Mouse (Mus musculus) heart, embryonic 12.5 days (tissue): ENCODE data around the gene Ush2a. TPM values are rescaled to one million over a fixed set of nuclear protein-coding genes. Genes with fewer than 3 reads are reported as not detected.

ENCODE experiments used
- ATAC-seq: fragments of 200-750 bp; cut with Nextera tagmentation; 2 replicates; pipeline ENCODE4 v1.8.0; 2017; ENCODE audit warnings: moderate TSS enrichment, moderate library complexity; ENCODE audit not compliant: insufficient number of reproducible peaks, low FRiP score
- H3K27ac ChIP-seq: fragments of 300-500 bp; sonication (generic); 2 replicates; pipeline ENCODE4 v1.5.1; 2016; ENCODE audit warnings: mild to moderate bottlenecking, moderate library complexity; ENCODE audit not compliant: poor library complexity, severe bottlenecking
- H3K27me3 ChIP-seq: fragments of 300-500 bp; sonication (generic); replicated peaks from 2 replicates; pipeline ENCODE4 v1.6.1; 2016; ENCODE audit warnings: mild to moderate bottlenecking, moderate library complexity
- H3K36me3 ChIP-seq: fragments of 300-500 bp; sonication (generic); 2 replicates; pipeline ENCODE4 v1.6.1; 2016; ENCODE audit warnings: mild to moderate bottlenecking, moderate library complexity
- H3K4me1 ChIP-seq: fragments of 300-500 bp; sonication (generic); replicated peaks from 2 replicates; pipeline ENCODE4 v1.6.1; 2016; ENCODE audit warnings: mild to moderate bottlenecking
- H3K4me2 ChIP-seq: fragments of 300-500 bp; sonication (generic); 2 replicates; pipeline ENCODE4 v1.6.1; 2016; ENCODE audit warnings: mild to moderate bottlenecking, moderate library complexity
- H3K4me3 ChIP-seq: fragments of 300-500 bp; sonication (generic); 2 replicates; pipeline ENCODE4 v1.5.1; 2016; ENCODE audit warnings: mild to moderate bottlenecking
- H3K9ac ChIP-seq: fragments of 300-500 bp; sonication (generic); 2 replicates; pipeline ENCODE4 v1.6.1; 2016; ENCODE audit warnings: mild to moderate bottlenecking, moderate library complexity
- H3K9me3 ChIP-seq: fragments of 300-500 bp; sonication (generic); replicated peaks from 2 replicates; pipeline ENCODE4 v1.6.1; 2016; ENCODE audit warnings: mild to moderate bottlenecking, moderate library complexity
- WGBS: fragments of 180-500 bp; shearing (Covaris S2); methylation state at CpG from one replicate; pipeline ENCODE4 v1.1.7; 2016; 5-methylcytosine and 5-hydroxymethylcytosine counted together
- polyA plus RNA-seq: library from polyadenylated mRNA; unstranded; fragments of >200 nt; fragmentation: Nextera tagmentation; extraction: Ambion mirVana; gene quantifications from 2 replicates; pipeline ENCODE4 v1.2.1, GENCODE M21; 2016

The Ush2a gene
- polyA plus RNA-seq, 1 experiment from 2014 or later, result 0.08 TPM

DNA sequence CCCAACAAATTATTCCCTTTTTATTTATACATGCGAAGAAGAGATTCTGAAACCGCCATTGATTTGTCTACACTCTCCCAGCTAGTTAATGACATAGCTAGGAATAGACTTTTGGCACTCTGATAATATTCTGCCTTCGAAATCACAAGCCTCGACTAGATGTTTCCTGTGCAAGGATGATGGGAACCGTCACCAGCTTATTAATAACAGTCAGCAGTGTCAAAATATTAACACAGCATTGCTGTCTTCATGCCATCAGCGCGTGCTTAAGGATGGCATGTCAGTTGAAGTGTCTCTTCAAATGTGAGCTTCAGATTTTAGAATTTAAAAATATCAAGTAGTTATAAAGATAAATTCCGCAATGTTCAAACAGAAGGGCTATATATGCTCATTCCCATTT lies 337.3 kb downstream of the Ush2a start:
- 72% methylated on average over 8 of the region's 8 CpGs for WGBS
- Histone ChIP-seq H3K4me3 (no peak overlapping the region), H3K27ac (no peak overlapping the region), H3K4me1 (no peaks in the 10 kb centered on the region), H3K27me3 (no peaks in the 10 kb centered on the region), H3K36me3 (no peaks in the 10 kb centered on the region), H3K9me3 (no peaks in the 10 kb centered on the region), H3K4me2 (no peak overlapping the region), H3K9ac (no peak overlapping the region)
- ATAC-seq, result no peak

- H3K27me3 ChIP-seq, result no peaks in the 10 kb centered on the region
- no peaks in the 10 kb centered on the region for H3K9me3 ChIP-seq
- ATAC-seq, result no peak
- H3K4me1 ChIP-seq, result no peaks in the 10 kb centered on the region
- H3K9ac ChIP-seq, result no peak overlapping the region
- no peaks in the 10 kb centered on the region for H3K36me3 ChIP-seq
- H3K4me3 ChIP-seq, result no peak overlapping the region
- H3K27ac ChIP-seq, result no peak overlapping the region
- H3K4me2 ChIP-seq, result no peak overlapping the region
These were observed 344.6 kb downstream of the Ush2a start for GRCm38 (mm10) chr1:188606450-188606849.

DNA sequence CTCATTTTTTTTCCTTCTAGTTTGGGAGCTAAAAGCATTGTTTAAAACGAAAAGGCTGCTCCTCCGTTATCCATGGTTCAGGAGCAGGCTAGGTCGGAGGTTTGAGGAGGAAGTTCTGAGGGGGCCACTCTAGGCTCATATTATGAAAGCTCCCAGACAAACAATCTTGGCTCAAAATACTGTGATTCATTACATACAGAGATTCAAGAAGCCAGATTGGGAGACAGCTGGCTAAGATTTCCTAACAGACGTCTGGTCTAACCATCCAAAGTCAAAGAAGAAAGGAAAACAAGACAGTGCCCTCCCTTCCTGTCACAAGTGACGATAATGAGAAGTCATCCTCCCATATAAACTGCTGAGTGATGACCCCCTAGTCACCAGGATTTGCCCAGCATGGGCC lies 354.7 kb downstream of the Ush2a start:
- no peaks in the 10 kb centered on the region for H3K9me3 ChIP-seq
- H3K36me3 ChIP-seq, result no peaks in the 10 kb centered on the region
- no peak overlapping the region for H3K4me2 ChIP-seq
- H3K4me1 ChIP-seq, result no peaks in the 10 kb centered on the region
- H3K27ac ChIP-seq, result no peak overlapping the region
- no peak overlapping the region for H3K4me3 ChIP-seq
- no peak overlapping the region for H3K9ac ChIP-seq
- no peaks in the 10 kb centered on the region for H3K27me3 ChIP-seq
- WGBS, result 69% methylated on average over 5 of the region's 5 CpGs
- no peak for ATAC-seq

GRCm38 (mm10) chr1:188633736-188634135 lies 371.9 kb downstream of the Ush2a start:
- no peaks in the 10 kb centered on the region for H3K4me1 ChIP-seq
- no peak overlapping the region for H3K27ac ChIP-seq
- WGBS, result 38% methylated on average over 4 of the region's 4 CpGs
- H3K9ac ChIP-seq, result no peak overlapping the region
- no peak overlapping the region for H3K4me3 ChIP-seq
- no peaks in the 10 kb centered on the region for H3K9me3 ChIP-seq
- no peaks in the 10 kb centered on the region for H3K27me3 ChIP-seq
- no peaks in the 10 kb centered on the region for H3K36me3 ChIP-seq
- H3K4me2 ChIP-seq, result no peak overlapping the region
- ATAC-seq, result no peak

DNA sequence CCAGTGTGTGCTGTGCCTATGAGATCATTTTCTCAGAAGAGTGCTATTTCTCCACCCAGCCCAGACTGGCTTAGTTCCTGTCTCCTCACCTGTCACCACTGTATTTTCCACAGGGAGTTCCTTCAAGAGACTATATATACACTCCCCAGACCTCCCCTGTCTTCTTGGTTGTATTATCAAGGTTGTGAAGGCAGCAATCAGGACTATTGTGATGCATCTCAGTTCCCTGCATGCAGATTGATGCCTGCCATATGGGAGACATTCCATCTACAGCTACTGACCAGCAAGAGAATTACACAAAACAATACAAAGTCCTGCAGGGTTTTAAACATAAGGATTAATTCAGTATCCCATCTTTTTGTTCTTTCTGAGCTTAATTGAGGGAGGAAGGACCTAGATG lies 377.8 kb downstream of the Ush2a start:
- Histone ChIP-seq H3K27ac (no peak overlapping the region), H3K36me3 (no peaks in the 10 kb centered on the region), H3K9ac (no peak overlapping the region), H3K4me1 (peaks cover 3% of the 10 kb centered on the region; the same call in 1 of the 2 replicates), H3K9me3 (no peaks in the 10 kb centered on the region), H3K4me3 (no peak overlapping the region), H3K4me2 (no peak overlapping the region), H3K27me3 (no peaks in the 10 kb centered on the region)
- ATAC-seq, result no peak

- H3K9me3 ChIP-seq, result no peaks in the 10 kb centered on the region
- ATAC-seq, result no peak
- 39% methylated on average over 3 of the region's 3 CpGs for WGBS
- no peak overlapping the region for H3K27ac ChIP-seq
- no peaks in the 10 kb centered on the region for H3K27me3 ChIP-seq
- no peak overlapping the region for H3K4me2 ChIP-seq
- no peak overlapping the region for H3K9ac ChIP-seq
- H3K36me3 ChIP-seq, result no peaks in the 10 kb centered on the region
- H3K4me3 ChIP-seq, result no peak overlapping the region
- H3K4me1 ChIP-seq, result peaks cover 3% of the 10 kb centered on the region; the same call in 1 of the 2 replicates
These were observed 381.3 kb downstream of the Ush2a start for GRCm38 (mm10) chr1:188643156-188643555.

GRCm38 (mm10) chr1:188653001-188653400 lies 391.2 kb downstream of the Ush2a start:
- Histone ChIP-seq H3K9me3 (no peaks in the 10 kb centered on the region), H3K27ac (no peak overlapping the region), H3K27me3 (no peaks in the 10 kb centered on the region), H3K9ac (no peak overlapping the region), H3K4me2 (no peak overlapping the region), H3K4me1 (no peaks in the 10 kb centered on the region), H3K36me3 (no peaks in the 10 kb centered on the region), H3K4me3 (no peak overlapping the region)
- no peak for ATAC-seq
- WGBS, result 70% methylated on average over 3 of the region's 3 CpGs

DNA sequence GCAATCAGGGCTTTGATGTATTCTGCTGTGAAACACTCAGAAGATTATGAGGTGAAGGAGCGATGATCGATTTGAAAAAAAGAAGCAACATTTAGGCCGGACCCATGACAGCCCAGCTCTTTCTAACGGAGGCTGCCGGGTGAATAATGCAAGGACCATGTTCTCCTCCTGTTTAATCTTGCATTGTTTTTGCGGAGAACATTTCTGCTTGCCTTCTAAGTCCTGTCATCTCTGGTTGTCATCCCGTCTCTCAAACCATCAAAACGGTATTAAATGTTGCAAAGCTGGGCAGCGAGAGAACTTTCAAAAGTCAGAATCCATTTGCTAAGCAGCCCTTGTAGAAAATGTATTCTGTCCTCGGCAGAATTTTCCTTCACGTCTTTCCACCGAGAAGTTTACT lies 394.3 kb downstream of the Ush2a start:
- no peak overlapping the region for H3K27ac ChIP-seq
- ATAC-seq, result no peak
- no peak overlapping the region for H3K4me3 ChIP-seq
- H3K9ac ChIP-seq, result no peak overlapping the region
- no peaks in the 10 kb centered on the region for H3K27me3 ChIP-seq
- H3K9me3 ChIP-seq, result no peaks in the 10 kb centered on the region
- no peaks in the 10 kb centered on the region for H3K36me3 ChIP-seq
- peaks cover 12% of the 10 kb centered on the region for H3K4me1 ChIP-seq
- no peak overlapping the region for H3K4me2 ChIP-seq
- 83% methylated on average over 12 of the region's 12 CpGs for WGBS

GRCm38 (mm10) chr1:188659159-188659558 lies 397.3 kb downstream of the Ush2a start:
- Histone ChIP-seq H3K4me1 (peaks cover 16% of the 10 kb centered on the region), H3K36me3 (no peaks in the 10 kb centered on the region), H3K4me2 (no peak overlapping the region), H3K4me3 (no peak overlapping the region), H3K27ac (no peak overlapping the region), H3K9me3 (no peaks in the 10 kb centered on the region), H3K9ac (no peak overlapping the region), H3K27me3 (no peaks in the 10 kb centered on the region)
- 38% methylated on average over 3 of the region's 3 CpGs for WGBS
- no peak; the same call in 1 of the 2 replicates for ATAC-seq

DNA sequence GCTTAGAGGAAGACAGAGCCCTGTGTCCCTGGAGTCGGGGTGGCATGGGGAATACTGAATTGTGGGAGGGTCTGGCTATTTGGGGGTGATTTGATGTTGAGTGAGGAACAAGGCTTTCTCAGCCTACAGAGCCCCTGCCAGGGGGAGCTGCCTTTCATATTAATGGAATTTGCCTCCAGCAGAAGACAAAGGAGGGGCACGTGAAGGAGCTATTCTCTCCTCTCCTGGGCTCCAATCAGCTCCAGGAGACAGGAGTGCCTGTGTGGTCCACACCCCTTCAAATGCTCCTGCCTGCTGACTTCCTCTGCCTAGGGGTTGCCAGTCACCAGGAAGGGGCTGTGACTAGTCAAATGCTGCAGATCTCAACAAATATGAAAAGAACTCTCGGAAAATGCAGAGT lies 398.5 kb downstream of the Ush2a start:
- ATAC-seq, result 0 out of 2 replicates have a peak, but pooled peaks have one; percentile 55
- 18% methylated on average over 3 of the region's 3 CpGs for WGBS
- peak overlapping the region; percentile 36; the same call in 1 of the 2 replicates for H3K9ac ChIP-seq
- H3K27ac ChIP-seq, result no peak overlapping the region
- peak overlapping the region; percentile 38 for H3K4me3 ChIP-seq
- no peaks in the 10 kb centered on the region for H3K36me3 ChIP-seq
- H3K9me3 ChIP-seq, result no peaks in the 10 kb centered on the region
- H3K4me2 ChIP-seq, result peak overlapping the region; percentile 55
- peaks cover 16% of the 10 kb centered on the region for H3K4me1 ChIP-seq
- no peaks in the 10 kb centered on the region for H3K27me3 ChIP-seq

DNA sequence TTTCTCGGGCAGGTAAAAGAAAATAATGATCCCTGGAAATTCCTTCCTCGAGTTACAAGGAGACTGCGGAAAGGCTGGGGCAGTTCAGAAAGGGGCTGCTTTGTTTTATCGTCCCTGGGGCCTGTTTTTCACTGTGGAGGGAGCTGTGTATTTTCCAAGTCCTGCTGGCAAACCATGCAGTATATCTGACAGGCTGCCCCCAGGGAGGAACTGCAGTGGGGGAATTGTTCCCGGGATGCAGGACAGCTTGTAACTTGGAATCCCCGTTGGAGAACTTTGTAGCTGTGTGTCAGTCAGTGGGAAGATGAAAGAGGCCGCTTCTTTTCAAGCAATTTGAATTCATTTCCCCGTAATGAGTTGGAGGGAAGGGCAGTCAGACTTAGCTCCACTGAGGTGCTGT lies 399.1 kb downstream of the Ush2a start:
- ATAC-seq, result peak; percentile 61; the same call in 1 of the 2 replicates
- no peaks in the 10 kb centered on the region for H3K9me3 ChIP-seq
- no peaks in the 10 kb centered on the region for H3K36me3 ChIP-seq
- WGBS, result 2% methylated on average over 8 of the region's 8 CpGs
- peak overlapping the region; percentile 38 for H3K4me3 ChIP-seq
- H3K27me3 ChIP-seq, result no peaks in the 10 kb centered on the region
- peak overlapping the region; percentile 36; the same call in 1 of the 2 replicates for H3K9ac ChIP-seq
- H3K27ac ChIP-seq, result no peak overlapping the region
- peaks cover 16% of the 10 kb centered on the region for H3K4me1 ChIP-seq
- peak overlapping the region; percentile 55 for H3K4me2 ChIP-seq

GRCm38 (mm10) chr1:188667460-188667859 lies 405.6 kb downstream of the Ush2a start:
- no peaks in the 10 kb centered on the region for H3K27me3 ChIP-seq
- H3K4me2 ChIP-seq, result no peak overlapping the region
- 77% methylated on average over 8 of the region's 8 CpGs for WGBS
- no peaks in the 10 kb centered on the region for H3K36me3 ChIP-seq
- H3K4me3 ChIP-seq, result no peak overlapping the region
- no peak for ATAC-seq
- H3K9ac ChIP-seq, result no peak overlapping the region
- H3K27ac ChIP-seq, result no peak overlapping the region
- H3K4me1 ChIP-seq, result peaks cover 3% of the 10 kb centered on the region
- H3K9me3 ChIP-seq, result no peaks in the 10 kb centered on the region
